Comparison of ENCODE assay signal across 8 mouse cellular contexts in the genomic region with DNA sequence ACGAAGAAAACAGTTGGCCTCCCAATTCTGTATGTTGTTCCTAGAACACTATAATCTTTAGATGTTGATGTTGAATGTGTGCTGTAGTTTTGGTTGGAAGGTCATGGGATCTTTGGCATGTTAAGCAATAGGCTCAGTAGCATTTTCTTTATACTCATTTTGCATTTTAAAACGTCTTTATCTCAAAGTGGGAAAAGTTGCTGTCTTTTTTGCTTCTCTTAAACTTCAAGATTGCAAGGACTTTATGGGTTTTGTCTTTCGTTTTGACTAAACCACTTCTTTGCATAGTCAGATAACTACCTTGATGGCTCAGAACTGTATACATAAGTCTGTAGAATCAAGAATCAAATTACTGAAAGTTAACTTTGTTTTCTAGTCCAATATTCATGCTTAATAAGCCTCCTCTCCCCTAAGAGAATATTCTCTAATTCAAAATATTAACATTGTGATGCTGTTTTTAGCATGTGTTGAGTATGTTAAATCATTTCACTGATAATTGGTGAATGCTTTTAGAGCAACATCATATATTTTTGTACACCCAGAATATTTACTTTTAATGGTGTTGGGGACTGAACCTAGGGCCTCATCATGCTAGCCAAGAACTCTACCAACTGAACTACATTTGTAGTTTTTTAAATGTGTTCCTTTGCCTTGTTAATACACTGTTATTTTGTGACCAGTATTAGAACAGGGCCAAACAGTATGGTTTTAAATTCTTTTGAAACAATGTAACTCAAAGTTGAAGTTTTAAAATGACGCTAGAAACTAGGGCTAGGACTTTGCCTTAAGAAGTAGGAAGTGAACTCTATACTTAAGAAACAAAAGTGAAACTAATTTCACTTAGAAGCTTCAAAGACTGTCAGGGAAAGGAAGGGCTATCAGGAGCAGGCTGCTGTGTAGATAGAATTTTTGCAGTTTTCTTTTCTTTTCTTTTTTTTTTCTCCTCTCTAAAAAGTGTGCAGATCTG. TPM values are rescaled to one million over a fixed set of nuclear protein-coding genes. Genes with fewer than 3 reads are reported as not detected.
DNase-seq lines count a peak whose midpoint lies in the region; ATAC-seq and TF ChIP-seq lines count a peak whose summit lies in the region.

No protein-coding gene starts in this region.

- H3K9me3 ChIP-seq in hindbrain, embryonic 11.5 days (ENCODE audit: control insufficient read depth, low read length), result no peaks in the 10 kb centered on the region
- no peaks in the 10 kb centered on the region for H3K9me3 ChIP-seq in megakaryocyte, embryonic 14.5 days

- ATAC-seq in hindbrain, embryonic 11.5 days (ENCODE audit: low FRiP score), result no peak

- H3K4me2 ChIP-seq in hindbrain, embryonic 11.5 days (replicated peaks; ENCODE audit: low read depth, low read length), result peak overlapping the region; percentile 80; the same call in 1 of the 2 replicates

- no peak overlapping the region for H3K9ac ChIP-seq in hindbrain, embryonic 11.5 days (ENCODE audit: low read depth, low read length)

- no peaks in the 10 kb centered on the region for H3K36me3 ChIP-seq in hindbrain, embryonic 11.5 days (ENCODE audit: control insufficient read depth, insufficient read depth, low read length)
- H3K36me3 ChIP-seq in megakaryocyte, embryonic 14.5 days (replicated peaks; ENCODE audit: low read length), result peaks cover 6% of the 10 kb centered on the region

- peaks cover 8% of the 10 kb centered on the region for H3K4me1 ChIP-seq in cerebellum, adult 2 months (ENCODE audit: control insufficient read depth, insufficient read depth, low read length)
- H3K4me1 ChIP-seq in hindbrain, embryonic 11.5 days (replicated peaks; ENCODE audit: control insufficient read depth, insufficient read depth, low read length), result no peaks in the 10 kb centered on the region; the same call in 1 of the 2 replicates
- peaks cover 34% of the 10 kb centered on the region for H3K4me1 ChIP-seq in megakaryocyte, embryonic 14.5 days

- WGBS in cerebellum, adult 2 months, result 78% methylated on average over 4 of the region's 4 CpGs
- WGBS in hindbrain, embryonic 11.5 days, result 67% methylated on average over 4 of the region's 4 CpGs

- TF ChIP-seq CTCF in cerebellum, adult 2 months (IDR thresholded peaks at IDR 0.05; ENCODE audit: borderline replicate concordance, insufficient read depth, low read depth, low read length), result no peak

- TF ChIP-seq POLR2A in cerebellum, adult 2 months (IDR thresholded peaks at IDR 0.05; ENCODE audit: borderline replicate concordance, insufficient read depth, low read length), result no peak

- peak overlapping the region; percentile 29 for H3K4me3 ChIP-seq in cerebellum, adult 2 months (replicated peaks; ENCODE audit: insufficient read depth, low read depth, low read length)
- H3K4me3 ChIP-seq in hindbrain, embryonic 11.5 days (ENCODE audit: low read depth, low read length), result peak overlapping the region; percentile 77
- peak overlapping the region; percentile 97 for H3K4me3 ChIP-seq in megakaryocyte, embryonic 14.5 days (replicated peaks)

- H3K27ac ChIP-seq in cerebellum, adult 2 months (ENCODE audit: insufficient read depth, low read length), result no peak overlapping the region
- H3K27ac ChIP-seq in hindbrain, embryonic 11.5 days (ENCODE audit: low read depth, low read length), result no peak overlapping the region

- H3K27me3 ChIP-seq in cerebellum, adult 2 months (ENCODE audit: control insufficient read depth, insufficient read depth, low read length), result no peaks in the 10 kb centered on the region
- H3K27me3 ChIP-seq in hindbrain, embryonic 11.5 days (ENCODE audit: control insufficient read depth, insufficient read depth, low read length), result no peaks in the 10 kb centered on the region
- H3K27me3 ChIP-seq in megakaryocyte, embryonic 14.5 days (replicated peaks), result no peaks in the 10 kb centered on the region

- no peak for DNase-seq in cerebellum, adult 2 months
- no peak for DNase-seq in cerebellum, postnatal 14 days
- peak; percentile 59 for DNase-seq in MEL-GATA-1-ER (ENCODE audit: extremely low read depth, low read depth)
- no peak for DNase-seq in hindbrain, embryonic 11.5 days (ENCODE audit: low spot score)
- no peak for DNase-seq in gastrocnemius, adult 18-20 months (ENCODE audit: low spot score)
- no peak for DNase-seq in cerebellum, adult 8-10 months
- DNase-seq in kidney, adult 18-20 months, result no peak

RNA-seq across cellular contexts. Expression of a gene that starts 2.2 kb away (rescaled TPM):
- 20.2 and 20.5 TPM in 2 replicates for polyA plus RNA-seq in cerebellum, adult 2 months (2012; rRNA removed)
- polyA plus RNA-seq in hindbrain, embryonic 11.5 days (2014; fragmentation: Nextera tagmentation; extraction: Ambion mirVana), result 21.7 and 26.1 TPM in 2 replicates
- polyA plus RNA-seq in megakaryocyte, embryonic 14.5 days (2012; ENCODE audit: insufficient read depth, low replicate concordance), result 2.1 and 9.6 TPM in 2 replicates
- total RNA-seq in gastrocnemius, adult 18-20 months (2021), result 10 to 100 TPM; 88.1 to 89.7 TPM

Comparison
In these comparisons a context has a peak if more than half of its experiments do, and no peak if none do; other contexts are left out.
1. H3K4me3 ChIP-seq: peak in every context shown above with its lines; median percentile 97 in megakaryocyte, embryonic 14.5 days; 77 in hindbrain, embryonic 11.5 days; 29 in cerebellum, adult 2 months.